Mouse (Mus musculus) urinary bladder, adult 18-20 months (tissue): ENCODE results near the gene Nfia.

ENCODE experiments used
- DNase-seq, 2 experiments: peaks; one replicate each; pipeline ENCODE4 v3.0.0; 2022; ENCODE audit warnings: low spot score in 2 of 2, mixed read lengths in 2 of 2

Nfia gene

GRCm38 (mm10) chr4:98057246-98057645 is 284.7 kb downstream of the Nfia start:
- DNase-seq, result no peak

- DNase-seq, result no peak
Observed at GRCm38 (mm10) chr4:98057721-98058120, 285.2 kb downstream of the Nfia start.

GRCm38 (mm10) chr4:98058182-98058581 is 285.6 kb downstream of the Nfia start:
- DNase-seq, result no peak

- DNase-seq, result no peak
Observed at GRCm38 (mm10) chr4:98060601-98061000, 288.1 kb downstream of the Nfia start.

- DNase-seq, result no peak
Observed at GRCm38 (mm10) chr4:98061086-98061485, 288.6 kb downstream of the Nfia start.

- no peak for DNase-seq
Observed at GRCm38 (mm10) chr4:98063280-98063679, 290.7 kb downstream of the Nfia start.

DNA sequence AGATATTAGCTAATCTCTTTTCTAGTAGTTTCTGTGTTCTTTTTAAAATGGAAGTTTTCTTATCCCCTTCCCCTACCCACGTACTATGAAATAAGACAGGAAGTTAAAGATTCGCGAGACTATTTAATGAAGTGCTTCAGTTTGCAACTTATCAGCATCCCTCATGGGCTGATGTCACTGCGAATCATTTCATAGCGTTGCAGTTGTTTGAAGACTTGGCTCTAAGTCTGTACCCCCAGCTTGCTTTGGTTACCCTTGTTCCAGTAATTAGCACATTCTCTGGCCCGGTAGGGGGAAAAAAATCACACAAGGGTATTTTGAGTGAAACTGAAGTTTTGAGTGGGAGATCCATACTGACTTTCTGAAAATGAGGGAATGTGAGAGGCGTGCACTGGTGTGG is 303.6 kb downstream of the Nfia start:
- no peak for DNase-seq

DNA sequence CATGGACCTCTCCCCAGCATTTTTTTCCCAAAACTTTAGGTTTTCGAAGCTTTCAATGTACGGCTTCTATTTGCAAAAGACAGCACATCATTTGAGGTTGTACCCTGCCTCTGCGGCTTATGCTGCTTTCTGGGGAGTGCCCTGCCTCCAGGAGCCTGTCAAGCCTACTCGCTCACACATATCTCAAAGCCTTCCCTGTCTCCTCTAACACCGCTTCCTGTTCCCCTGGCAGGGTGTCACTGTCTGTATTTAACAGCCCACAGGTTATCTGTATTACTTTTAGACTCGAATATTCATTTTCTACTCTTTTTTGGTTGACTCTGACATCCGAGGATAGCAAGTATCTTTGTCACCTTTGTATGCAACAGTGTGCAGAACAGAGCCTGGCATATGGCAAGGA is 304.1 kb downstream of the Nfia start:
- no peak for DNase-seq

- no peak for DNase-seq
Observed at GRCm38 (mm10) chr4:98080586-98080985, 308.1 kb downstream of the Nfia start.

GRCm38 (mm10) chr4:98081962-98082361 is 309.4 kb downstream of the Nfia start:
- no peak for DNase-seq

- DNase-seq, result no peak
Observed at GRCm38 (mm10) chr4:98082512-98082911, 310.0 kb downstream of the Nfia start.

GRCm38 (mm10) chr4:98085060-98085459 is 312.5 kb downstream of the Nfia start:
- DNase-seq, result no peak

- DNase-seq, result no peak
Observed at GRCm38 (mm10) chr4:98086976-98087375, 314.4 kb downstream of the Nfia start.

GRCm38 (mm10) chr4:98089985-98090384 is 317.5 kb downstream of the Nfia start:
- DNase-seq, result no peak

- DNase-seq, result no peak
Observed at GRCm38 (mm10) chr4:98090586-98090985, 318.1 kb downstream of the Nfia start.

GRCm38 (mm10) chr4:98091368-98091827 is 318.9 kb downstream of the Nfia start:
- DNase-seq, result no peak

GRCm38 (mm10) chr4:98091901-98092472 is 319.5 kb downstream of the Nfia start:
- DNase-seq, result no peak

DNA sequence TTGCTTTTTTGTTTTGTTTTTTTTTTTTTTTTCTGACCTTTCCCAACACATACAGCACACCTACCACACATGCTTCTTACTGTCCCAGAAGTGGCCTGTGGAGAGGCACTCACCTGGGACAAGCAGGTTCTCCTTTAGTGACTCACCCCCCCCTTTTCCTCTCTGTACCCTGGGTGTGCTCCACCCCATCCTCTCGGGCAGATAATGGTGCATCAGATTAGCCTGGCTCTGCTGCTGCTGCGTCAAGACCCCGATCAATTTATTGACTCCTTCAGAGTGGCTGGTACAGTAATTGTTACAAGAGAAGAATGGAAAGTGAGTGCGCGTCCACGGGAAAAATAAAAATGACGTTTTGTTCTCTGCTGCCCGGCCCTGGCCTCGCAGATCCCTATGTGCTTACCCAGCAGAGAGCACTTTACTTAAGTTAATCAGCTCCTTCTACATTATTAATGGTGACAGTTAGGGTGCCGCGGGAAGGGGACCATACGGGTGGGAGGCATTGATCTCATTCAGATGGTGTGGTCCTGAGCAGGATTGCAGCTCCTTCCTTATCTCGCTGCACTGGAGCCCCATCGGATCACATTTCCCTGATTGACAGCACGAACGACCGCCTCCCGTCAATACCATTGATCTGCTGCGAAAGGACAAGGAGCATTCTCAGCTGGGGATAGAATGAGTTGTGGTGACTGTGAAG is 321.7 kb downstream of the Nfia start:
- DNase-seq, result no peak

- no peak for DNase-seq
Observed at GRCm38 (mm10) chr4:98095060-98095459, 322.5 kb downstream of the Nfia start.

- no peak for DNase-seq
Observed at GRCm38 (mm10) chr4:98097013-98097566, 324.6 kb downstream of the Nfia start.

DNA sequence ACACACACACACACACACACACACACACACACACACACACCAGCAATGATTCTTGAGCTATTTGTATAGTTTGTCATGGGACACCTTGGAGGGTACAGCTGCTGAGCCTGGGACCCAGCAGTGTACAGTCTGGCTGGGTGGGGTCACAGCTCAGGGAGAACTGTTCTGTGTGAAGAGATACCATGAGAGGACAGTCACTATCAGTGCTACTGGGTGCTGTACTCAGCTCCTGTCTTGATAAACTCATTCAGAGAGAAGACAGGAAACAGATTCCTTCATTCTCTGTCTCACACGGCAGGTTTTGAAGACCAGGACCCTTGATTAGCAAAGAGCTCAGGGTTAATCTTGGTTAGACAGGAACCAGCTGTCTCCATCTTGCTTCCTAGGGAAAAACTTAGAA is 326.1 kb downstream of the Nfia start:
- DNase-seq, result no peak

DNA sequence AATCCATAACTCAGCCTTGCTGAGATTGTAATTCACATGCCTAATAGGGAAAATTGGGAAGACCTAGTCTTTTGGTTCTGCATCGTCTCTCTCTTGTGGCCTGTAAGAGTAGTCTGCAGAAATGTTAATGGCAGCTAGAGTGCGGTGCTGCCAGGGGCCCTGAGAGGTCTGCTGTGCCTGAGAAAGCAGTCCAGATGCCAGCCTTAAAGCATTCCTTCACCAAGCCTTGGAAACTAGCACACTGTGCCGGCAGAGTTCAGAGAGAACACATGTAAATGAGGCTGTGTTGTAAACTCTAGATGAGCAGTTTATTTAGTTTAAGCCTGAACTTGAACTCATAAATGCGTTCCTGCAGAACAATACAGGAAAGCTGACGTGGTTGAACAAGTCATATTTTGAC is 326.9 kb downstream of the Nfia start:
- no peak for DNase-seq
